Mouse (Mus musculus) right cerebral cortex, postnatal 25 days (tissue): Measurements from ENCODE around the gene Il4.

Experiments
- DNase-seq: peaks from one replicate; pipeline ENCODE4 v3.0.0; 2022

Gene Il4

DNA sequence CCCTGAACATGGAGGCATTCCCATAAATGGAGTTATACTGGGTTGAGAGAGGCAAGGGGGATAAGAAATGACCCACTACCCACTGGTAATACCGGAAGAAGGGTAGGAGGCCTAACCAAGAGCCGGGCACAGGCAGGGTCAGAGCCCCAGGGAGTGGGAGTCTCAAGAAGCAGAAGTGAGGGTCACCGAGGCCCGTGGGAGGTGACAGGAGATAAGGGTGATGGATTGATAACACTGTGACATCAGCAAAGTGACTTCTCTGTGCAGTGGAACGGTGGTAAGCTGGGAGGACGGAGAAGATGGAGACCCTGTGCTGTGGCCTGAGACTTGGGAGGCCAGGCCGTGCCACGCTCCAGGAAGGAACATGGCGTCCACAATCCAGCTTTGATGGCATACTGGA is 5.1 kb upstream of the Il4 start:
- DNase-seq = no peak

DNA sequence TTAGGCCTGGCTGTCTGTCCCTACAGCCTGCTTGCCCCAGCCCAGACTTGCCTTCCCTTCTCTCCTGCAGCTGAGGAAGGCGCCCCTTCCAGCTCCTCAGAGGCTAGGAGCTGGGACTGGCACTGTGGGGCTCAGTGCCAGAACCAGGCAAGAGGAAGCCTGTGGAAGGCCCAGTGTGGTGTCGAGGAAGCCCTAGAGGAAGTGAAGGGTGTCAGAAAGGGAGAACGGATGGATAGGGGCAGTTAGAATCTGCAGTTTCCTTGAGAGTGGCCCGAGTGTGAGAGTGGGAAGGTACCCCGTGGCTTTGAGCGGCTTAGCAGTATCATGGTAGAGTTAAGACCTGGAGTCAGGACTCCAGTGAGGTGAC is 4.0 kb upstream of the Il4 start:
- DNase-seq = no peak

DNA sequence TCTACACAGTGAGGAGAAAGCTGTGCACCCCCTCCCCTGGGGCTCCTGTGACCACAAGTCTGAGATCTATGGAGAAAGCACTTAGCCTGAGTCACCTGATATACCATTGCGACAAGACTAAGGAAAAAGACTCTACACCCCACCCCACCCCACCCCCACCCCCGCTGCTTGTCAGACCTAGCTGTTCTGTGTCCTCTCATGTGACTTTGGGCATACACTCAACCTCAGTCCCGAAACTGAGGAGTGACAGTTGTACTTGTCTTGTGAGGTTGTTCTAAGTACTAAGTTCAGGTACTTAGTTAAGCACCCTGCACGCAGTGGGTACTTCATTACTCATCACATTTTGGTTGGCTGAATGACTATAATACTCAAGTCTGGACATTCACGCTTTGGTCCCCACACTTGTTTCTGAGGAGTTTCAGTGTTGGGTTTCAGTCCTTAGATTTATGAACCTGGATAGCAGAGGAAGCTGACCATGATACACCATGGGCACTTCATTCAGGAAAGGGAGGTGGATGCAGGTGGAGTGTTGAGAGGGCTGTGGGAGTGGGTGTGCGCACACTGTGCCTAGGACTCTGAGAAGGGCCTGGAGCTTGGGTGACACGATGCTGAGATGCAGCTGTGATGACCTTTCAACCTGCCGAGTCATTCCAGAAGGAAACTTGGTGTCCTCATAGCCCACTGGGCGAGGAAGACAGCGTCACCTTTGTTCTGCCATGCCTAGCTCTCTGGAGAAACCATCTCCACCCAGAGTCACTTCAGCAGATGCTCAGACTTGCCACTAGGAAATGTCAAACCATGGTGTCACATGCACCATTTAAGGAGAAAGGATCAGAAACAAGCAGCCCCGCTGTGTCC is 3.3 kb upstream of the Il4 start:
- no peak for DNase-seq

DNA sequence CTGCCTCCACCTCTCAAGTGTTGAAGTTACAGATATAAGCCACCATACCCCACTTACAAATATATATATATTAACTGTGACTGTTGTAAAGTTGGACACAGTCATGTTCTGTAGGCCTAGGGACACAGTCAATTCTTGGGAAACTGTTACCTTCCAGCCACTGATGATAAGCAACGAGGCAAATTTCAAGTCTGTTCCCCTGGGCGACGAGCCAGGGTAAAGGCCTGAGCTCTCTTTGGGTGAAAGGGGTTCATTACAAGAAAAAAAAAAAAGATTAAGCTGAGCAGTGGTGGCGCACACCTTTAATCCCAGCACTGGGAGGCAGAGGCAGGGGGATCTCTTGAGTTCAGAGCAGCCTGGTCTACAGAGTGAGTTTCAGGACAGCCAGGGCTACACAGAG is 1.6 kb upstream of the Il4 start:
- DNase-seq = no peak

DNA sequence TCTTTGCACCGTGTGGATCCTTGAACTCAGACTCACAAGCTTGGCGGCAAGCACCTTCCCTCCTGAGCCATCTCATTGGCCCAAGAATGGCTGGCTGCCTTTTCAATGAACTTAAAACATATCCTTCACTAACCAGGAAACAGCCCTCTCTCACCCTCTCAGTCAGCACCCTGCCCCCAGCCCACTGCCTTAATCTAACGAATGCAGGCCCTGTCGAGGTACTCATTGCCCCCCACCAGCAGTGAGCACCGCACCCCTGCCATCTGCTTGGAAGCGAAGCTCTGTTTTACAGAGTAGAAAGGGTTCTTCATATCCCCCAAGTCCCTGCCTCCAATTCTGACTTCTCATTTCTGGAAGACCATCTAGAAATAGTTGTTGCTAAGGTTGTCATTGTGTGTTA is 959 bp upstream of the Il4 start:
- no peak for DNase-seq

- DNase-seq = no peak
Measured at GRCm38 (mm10) chr11:53617562-53618109, 833 bp downstream of the Il4 start.

- no peak for DNase-seq
Measured at GRCm38 (mm10) chr11:53616748-53617558, 1.5 kb downstream of the Il4 start.

DNA sequence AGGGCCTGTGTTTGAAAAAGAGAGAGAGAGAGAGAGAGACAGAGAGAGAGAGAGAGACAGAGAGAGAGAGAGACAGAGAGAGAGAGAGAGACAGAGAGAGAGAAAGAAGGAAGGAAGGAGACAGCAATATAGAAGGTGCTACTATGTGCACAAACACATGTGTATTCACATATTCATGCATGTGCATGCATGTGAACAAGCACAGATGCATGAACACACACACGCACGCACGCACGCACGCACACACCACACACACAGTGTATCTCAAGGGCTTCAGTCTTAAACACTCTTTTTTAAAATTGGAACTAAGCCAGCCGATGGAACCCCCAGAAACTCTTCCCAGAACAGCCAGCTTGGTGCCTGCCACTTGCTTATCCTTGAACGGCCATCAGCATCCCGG is 2.9 kb downstream of the Il4 start:
- no peak for DNase-seq

DNA sequence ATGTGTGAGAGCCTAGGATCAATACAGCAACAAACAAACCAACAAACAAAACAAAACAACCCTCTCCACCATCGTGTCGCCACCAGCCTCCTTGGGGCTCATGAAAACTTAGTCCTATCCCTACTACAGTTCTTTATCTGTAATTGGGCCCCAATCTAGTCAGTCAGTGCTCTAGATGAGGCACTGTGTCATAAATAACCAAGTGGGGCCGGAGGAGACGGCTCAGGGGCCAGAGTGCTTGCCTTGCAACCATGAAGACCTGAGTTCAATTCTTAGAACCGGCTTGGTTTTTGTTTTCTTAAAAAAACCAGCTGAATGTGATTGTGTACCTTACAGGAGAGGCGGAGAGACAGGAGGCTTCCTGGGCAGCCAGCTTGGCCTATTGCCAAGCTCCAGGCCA is 3.3 kb downstream of the Il4 start:
- DNase-seq = no peak

- no peak for DNase-seq
Measured at GRCm38 (mm10) chr11:53609672-53610071, 8.8 kb downstream of the Il4 start.

- no peak for DNase-seq
Measured at GRCm38 (mm10) chr11:53609231-53609630, 9.2 kb downstream of the Il4 start.

DNA sequence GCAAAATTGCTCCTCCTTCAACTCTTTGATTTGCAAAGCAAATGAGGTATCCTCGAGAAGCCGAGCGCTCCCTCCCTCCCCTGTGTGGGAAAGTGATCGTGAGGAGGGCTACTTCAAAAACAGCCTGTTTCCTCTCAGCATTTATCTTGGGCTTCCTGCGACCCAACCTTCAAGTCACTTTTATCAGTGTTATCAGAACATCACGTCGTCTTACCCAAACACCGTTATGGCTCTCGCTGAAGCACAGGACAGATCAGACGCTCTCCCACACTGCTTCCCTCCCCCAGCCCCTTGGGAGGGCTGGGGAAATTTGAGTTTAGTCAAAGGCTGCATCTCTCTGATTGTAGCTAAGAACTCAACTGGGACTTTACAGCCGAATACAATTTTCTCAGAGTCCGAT is 12.9 kb downstream of the Il4 start:
- DNase-seq = no peak

- DNase-seq = no peak
Measured at GRCm38 (mm10) chr11:53604983-53605382, 13.5 kb downstream of the Il4 start.

- no peak for DNase-seq
Measured at GRCm38 (mm10) chr11:53591116-53591515, 27.4 kb downstream of the Il4 start.

- DNase-seq = no peak
Measured at GRCm38 (mm10) chr11:53590368-53590768, 28.1 kb downstream of the Il4 start.

- DNase-seq = no peak
Measured at GRCm38 (mm10) chr11:53588279-53588678, 30.2 kb downstream of the Il4 start.

- no peak for DNase-seq
Measured at GRCm38 (mm10) chr11:53585510-53585909, 33.0 kb downstream of the Il4 start.

DNA sequence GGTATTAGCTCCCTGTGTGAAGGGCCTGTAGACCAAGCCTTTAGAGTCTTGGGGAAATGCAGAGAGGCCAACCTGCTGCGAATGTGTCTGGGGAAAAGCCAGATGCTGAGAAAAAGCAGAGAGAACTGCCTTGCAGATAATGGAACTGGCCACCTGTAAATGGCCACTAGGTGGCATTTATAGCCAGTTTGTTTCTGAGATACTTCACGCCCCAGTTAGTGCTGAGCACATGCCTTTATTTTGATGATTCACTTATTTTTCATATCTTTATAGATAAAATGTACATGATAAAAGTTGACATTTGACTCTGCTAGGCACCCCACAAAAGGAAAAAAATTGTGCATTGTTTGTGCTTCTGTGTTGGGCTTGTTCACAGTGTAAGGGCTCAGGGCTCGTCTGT is 33.6 kb downstream of the Il4 start:
- DNase-seq = no peak

DNA sequence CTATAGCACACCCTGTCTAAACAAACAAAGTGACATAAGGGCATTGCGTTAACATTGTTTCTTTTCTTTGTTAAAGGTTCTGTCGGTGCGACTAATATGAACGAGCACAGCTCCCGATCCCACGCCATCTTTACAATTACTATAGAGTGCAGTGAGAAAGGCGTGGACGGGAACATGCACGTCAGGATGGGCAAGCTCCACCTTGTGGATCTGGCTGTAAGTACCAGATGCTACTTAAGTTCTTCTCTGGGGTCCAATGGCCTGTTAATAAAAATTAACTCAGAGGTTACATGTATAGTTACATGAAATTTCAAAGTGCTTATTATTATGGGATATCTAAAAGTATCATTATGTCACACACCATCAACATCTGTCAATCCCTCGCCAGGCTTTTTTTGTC is 35.3 kb downstream of the Il4 start:
- no peak for DNase-seq

GRCm38 (mm10) chr11:53580562-53580961 is 37.9 kb downstream of the Il4 start:
- DNase-seq = no peak

- DNase-seq = peak; percentile 94
Measured at GRCm38 (mm10) chr11:53567224-53568014, 51.0 kb downstream of the Il4 start, which contains the start of gene Kif3a. Gene Kif3a, plus strand, starts transcription at chr11:53567379.

DNA sequence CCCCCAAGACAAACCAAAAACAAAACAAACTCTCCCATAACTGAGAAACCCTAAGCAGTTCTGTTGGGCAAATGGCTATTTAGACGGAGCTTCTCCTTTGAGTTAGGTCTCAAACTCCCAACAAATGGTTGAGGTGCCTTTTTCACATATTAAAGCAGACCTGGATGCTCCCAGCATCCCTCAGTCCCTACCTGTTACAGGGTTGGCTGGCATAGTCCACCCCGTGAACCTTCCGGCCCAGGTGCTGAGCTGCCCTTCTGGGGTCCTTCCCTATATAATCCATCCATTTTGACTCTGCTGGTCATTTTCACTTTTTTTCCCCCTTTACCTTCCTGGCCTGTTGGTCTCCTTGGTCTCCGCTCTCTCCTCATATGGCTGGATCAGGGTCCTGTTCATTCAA is 51.8 kb downstream of the Il4 start:
- DNase-seq = no peak

DNA sequence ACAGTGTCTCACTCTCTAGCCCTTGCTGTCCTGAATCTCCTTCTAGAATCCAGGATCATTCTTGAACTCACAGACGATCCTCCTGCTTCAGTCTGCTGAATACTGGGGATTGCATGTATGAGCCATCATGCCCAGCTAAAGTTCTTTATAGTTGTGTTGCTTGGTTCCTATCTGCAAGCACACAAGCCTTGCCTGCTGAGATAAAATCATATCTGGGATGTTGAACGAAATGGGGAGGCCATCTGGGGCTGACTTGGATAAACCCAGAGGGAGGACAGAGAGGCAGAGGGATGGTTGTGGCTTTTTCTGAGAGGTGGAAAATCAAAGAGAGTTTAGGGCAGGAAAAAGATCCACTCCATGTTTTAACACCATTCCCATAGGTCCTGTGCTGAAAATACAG is 56.5 kb downstream of the Il4 start:
- no peak for DNase-seq
